Mouse (Mus musculus): Measurements from ENCODE around the gene Stk11. TPM values are rescaled to one million over a fixed set of nuclear protein-coding genes. Genes with fewer than 3 reads are reported as not detected.

Stk11 gene
- polyA plus RNA-seq, 1 experiment from 2014 or later, result 15.4 TPM

- no peak for ATAC-seq
- no peaks in the 10 kb centered on the region for H3K27me3 ChIP-seq (ENCODE audit: control insufficient read depth, insufficient read depth, low read depth, low read length)
- 29% methylated on average over 7 of the region's 7 CpGs for WGBS
- no peaks in the 10 kb centered on the region for H3K36me3 ChIP-seq (ENCODE audit: control insufficient read depth, insufficient read depth, low read length)
- H3K4me3 ChIP-seq (ENCODE audit: low read depth, low read length), result no peak overlapping the region
- no peak overlapping the region for H3K4me2 ChIP-seq (ENCODE audit: low read length)
- 0 out of 2 replicates have a peak overlapping the region, but pooled peaks have one; percentile 21 for H3K9ac ChIP-seq (ENCODE audit: low read depth, low read length)
- no peaks in the 10 kb centered on the region for H3K9me3 ChIP-seq (replicated peaks; ENCODE audit: control insufficient read depth, low read length, poor library complexity, severe bottlenecking)
- H3K4me1 ChIP-seq (ENCODE audit: control insufficient read depth, insufficient read depth, low read length), result peaks cover 19% of the 10 kb centered on the region
- H3K27ac ChIP-seq (ENCODE audit: low read length), result no peak overlapping the region
Observed at GRCm38 (mm10) chr10:80177441-80178279, 62.1 kb downstream of the Stk11 start.

GRCm38 (mm10) chr10:80179068-80180051, 63.8 kb downstream of the Stk11 start, which contains the start of gene Efna2:
TSS of gene Efna2 (plus strand) at chr10:80179482.
- 2% methylated on average over 44 of the region's 106 CpGs for WGBS
- peaks cover 18% of the 10 kb centered on the region for H3K4me1 ChIP-seq (ENCODE audit: control insufficient read depth, insufficient read depth, low read length)
- peak; percentile 63 for ATAC-seq
- H3K9ac ChIP-seq (ENCODE audit: low read depth, low read length), result peak within 1 kb of the TSS; percentile 94
- no peaks in the 10 kb centered on the region for H3K9me3 ChIP-seq (replicated peaks; ENCODE audit: control insufficient read depth, low read length, poor library complexity, severe bottlenecking)
- H3K4me3 ChIP-seq (ENCODE audit: low read depth, low read length), result peak within 1 kb of the TSS; percentile 87
- no peaks in the 10 kb centered on the region for H3K27me3 ChIP-seq (ENCODE audit: control insufficient read depth, insufficient read depth, low read depth, low read length)
- peak within 1 kb of the TSS; percentile 84 for H3K27ac ChIP-seq (ENCODE audit: low read length)
- peak within 1 kb of the TSS; percentile 86 for H3K4me2 ChIP-seq (ENCODE audit: low read length)
- no peaks in the 10 kb centered on the region for H3K36me3 ChIP-seq (ENCODE audit: control insufficient read depth, insufficient read depth, low read length)

Other genes starting within 250 kb of the Stk11 start
- gene Prtn3, start 241.3 kb upstream of the Stk11 start, polyA plus RNA-seq (2015; fragmentation: Nextera tagmentation; extraction: Ambion mirVana), result 12.5 and 12.7 TPM in 2 replicates
- 471 and 472 TPM in 2 replicates for gene Plppr3, start 241.2 kb upstream of the Stk11 start, polyA plus RNA-seq (2015; fragmentation: Nextera tagmentation; extraction: Ambion mirVana)
- gene Elane, start 229.6 kb upstream of the Stk11 start, polyA plus RNA-seq (2015; fragmentation: Nextera tagmentation; extraction: Ambion mirVana), result not detected in 2 replicates
- gene Cfd, start 224.9 kb upstream of the Stk11 start, polyA plus RNA-seq (2015; fragmentation: Nextera tagmentation; extraction: Ambion mirVana), result 0.20 TPM in 1 of 2 replicates, not detected in the other
- 55.4 and 56.6 TPM in 2 replicates for gene Med16, start 206.9 kb upstream of the Stk11 start, polyA plus RNA-seq (2015; fragmentation: Nextera tagmentation; extraction: Ambion mirVana)
- gene Gm26602, start 204.9 kb upstream of the Stk11 start, polyA plus RNA-seq (2015; fragmentation: Nextera tagmentation; extraction: Ambion mirVana), result 2.6 and 13.4 TPM in 2 replicates
- gene Kiss1r, start 198.8 kb upstream of the Stk11 start, polyA plus RNA-seq (2015; fragmentation: Nextera tagmentation; extraction: Ambion mirVana), result 3.5 and 3.8 TPM in 2 replicates
- gene R3hdm4, start 194.6 kb upstream of the Stk11 start, polyA plus RNA-seq (2015; fragmentation: Nextera tagmentation; extraction: Ambion mirVana), result 273 and 293 TPM in 2 replicates
- 1.7 and 2.2 TPM in 2 replicates for gene Arid3a, start 188.8 kb upstream of the Stk11 start, polyA plus RNA-seq (2015; fragmentation: Nextera tagmentation; extraction: Ambion mirVana)
- gene Wdr18, start 155.7 kb upstream of the Stk11 start, polyA plus RNA-seq (2015; fragmentation: Nextera tagmentation; extraction: Ambion mirVana), result 79.5 and 89.4 TPM in 2 replicates
- gene Grin3b, start 145.1 kb upstream of the Stk11 start, polyA plus RNA-seq (2015; fragmentation: Nextera tagmentation; extraction: Ambion mirVana), result 0.20 and 0.28 TPM in 2 replicates
- gene Tmem259, start 131.5 kb upstream of the Stk11 start, polyA plus RNA-seq (2015; fragmentation: Nextera tagmentation; extraction: Ambion mirVana), result 15.3 and 16.2 TPM in 2 replicates
- gene Cnn2, start 127.2 kb upstream of the Stk11 start, polyA plus RNA-seq (2015; fragmentation: Nextera tagmentation; extraction: Ambion mirVana), result 25.7 and 26.2 TPM in 2 replicates
- 4.1 and 4.8 TPM in 2 replicates for gene Abca7, start 119.3 kb upstream of the Stk11 start, polyA plus RNA-seq (2015; fragmentation: Nextera tagmentation; extraction: Ambion mirVana)
- gene Arhgap45, start 99.2 kb upstream of the Stk11 start, polyA plus RNA-seq (2015; fragmentation: Nextera tagmentation; extraction: Ambion mirVana), result 1.2 TPM in 2 replicates
- gene Polr2e, start 76.0 kb upstream of the Stk11 start, polyA plus RNA-seq (2015; fragmentation: Nextera tagmentation; extraction: Ambion mirVana), result 124 and 131 TPM in 2 replicates
- gene Gpx4, start 68.6 kb upstream of the Stk11 start, polyA plus RNA-seq (2015; fragmentation: Nextera tagmentation; extraction: Ambion mirVana), result 509 and 552 TPM in 2 replicates
- 11.6 and 12.5 TPM in 2 replicates for gene Sbno2, start 10.2 kb upstream of the Stk11 start, polyA plus RNA-seq (2015; fragmentation: Nextera tagmentation; extraction: Ambion mirVana)
- 433 and 454 TPM in 2 replicates for gene Atp5d, start 22.8 kb downstream of the Stk11 start, polyA plus RNA-seq (2015; fragmentation: Nextera tagmentation; extraction: Ambion mirVana)
- 70.3 and 81.6 TPM in 2 replicates for gene Cbarp, start 25.0 kb downstream of the Stk11 start, polyA plus RNA-seq (2015; fragmentation: Nextera tagmentation; extraction: Ambion mirVana)
- gene Midn, start 32.5 kb downstream of the Stk11 start, polyA plus RNA-seq (2015; fragmentation: Nextera tagmentation; extraction: Ambion mirVana), result 15.5 and 21.1 TPM in 2 replicates
- 380 and 398 TPM in 2 replicates for gene Cirbp, start 50.2 kb downstream of the Stk11 start, polyA plus RNA-seq (2015; fragmentation: Nextera tagmentation; extraction: Ambion mirVana)
- 11.0 and 11.4 TPM in 2 replicates for gene 1600002K03Rik, start 57.1 kb downstream of the Stk11 start, polyA plus RNA-seq (2015; fragmentation: Nextera tagmentation; extraction: Ambion mirVana)
- 37.3 and 43.3 TPM in 2 replicates for gene Efna2, start 63.7 kb downstream of the Stk11 start, polyA plus RNA-seq (2015; fragmentation: Nextera tagmentation; extraction: Ambion mirVana)
- 47.8 and 51.1 TPM in 2 replicates for gene Mum1, start 110.6 kb downstream of the Stk11 start, polyA plus RNA-seq (2015; fragmentation: Nextera tagmentation; extraction: Ambion mirVana)
- 263 and 302 TPM in 2 replicates for gene Ndufs7, start 133.3 kb downstream of the Stk11 start, polyA plus RNA-seq (2015; fragmentation: Nextera tagmentation; extraction: Ambion mirVana)
- gene Gamt, start 145.2 kb downstream of the Stk11 start, polyA plus RNA-seq (2015; fragmentation: Nextera tagmentation; extraction: Ambion mirVana), result 15.8 and 19.5 TPM in 2 replicates
- gene Dazap1, start 145.7 kb downstream of the Stk11 start, polyA plus RNA-seq (2015; fragmentation: Nextera tagmentation; extraction: Ambion mirVana), result 43.7 and 51.9 TPM in 2 replicates
- 465 and 476 TPM in 2 replicates for gene Rps15, start 176.7 kb downstream of the Stk11 start, polyA plus RNA-seq (2015; fragmentation: Nextera tagmentation; extraction: Ambion mirVana)
- 172 and 205 TPM in 2 replicates for gene Apc2, start 180.2 kb downstream of the Stk11 start, polyA plus RNA-seq (2015; fragmentation: Nextera tagmentation; extraction: Ambion mirVana)
- 21.9 and 26.7 TPM in 2 replicates for gene 2310011J03Rik, start 204.7 kb downstream of the Stk11 start, polyA plus RNA-seq (2015; fragmentation: Nextera tagmentation; extraction: Ambion mirVana)
- gene Pcsk4, start 213.7 kb downstream of the Stk11 start, polyA plus RNA-seq (2015; fragmentation: Nextera tagmentation; extraction: Ambion mirVana), result 5.6 and 6.5 TPM in 2 replicates
- 6.0 and 8.6 TPM in 2 replicates for gene Reep6, start 214.2 kb downstream of the Stk11 start, polyA plus RNA-seq (2015; fragmentation: Nextera tagmentation; extraction: Ambion mirVana)
- gene Adamtsl5, start 232.6 kb downstream of the Stk11 start, polyA plus RNA-seq (2015; fragmentation: Nextera tagmentation; extraction: Ambion mirVana), result 0.38 and 0.40 TPM in 2 replicates
- 9.6 and 11.0 TPM in 2 replicates for gene Plk5, start 240.7 kb downstream of the Stk11 start, polyA plus RNA-seq (2015; fragmentation: Nextera tagmentation; extraction: Ambion mirVana)